8 mouse cellular contexts compared by ENCODE assay signal in the genomic region with DNA sequence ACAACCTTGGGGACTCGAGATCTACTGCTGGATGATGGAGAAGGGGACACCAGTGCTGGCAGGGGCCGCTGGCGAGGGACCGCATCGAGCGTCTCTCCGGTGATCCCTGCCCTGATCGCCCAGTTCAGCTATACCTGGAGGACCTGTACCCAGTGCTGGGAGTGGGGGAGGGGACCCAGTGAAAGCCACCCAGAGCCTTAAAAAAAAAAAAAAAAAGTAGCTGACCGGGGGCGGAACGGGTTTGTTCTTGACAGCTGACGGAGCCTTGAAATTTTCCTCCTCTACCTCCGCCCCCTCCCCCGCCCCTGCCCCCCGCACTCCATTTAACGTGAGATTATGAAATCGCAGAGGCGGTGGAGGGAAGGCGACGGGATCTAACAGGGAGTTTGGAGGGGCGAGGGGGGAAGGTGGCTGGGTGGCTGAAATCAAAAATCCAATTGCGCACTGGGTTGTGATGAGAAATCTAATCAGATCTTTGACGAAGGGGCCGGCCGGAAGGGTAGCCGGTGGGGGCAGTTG.
DNase-seq lines count a peak whose midpoint lies in the region; ATAC-seq and TF ChIP-seq lines count a peak whose summit lies in the region.

No protein-coding gene starts in this region.

- no peak overlapping the region for H3K27ac ChIP-seq in heart, embryonic 14.5 days (replicated peaks in 1 of 2; ENCODE audit: control insufficient read depth in 1 of 2, insufficient read depth in 1 of 2, low read depth in 2 of 2, low read length in 2 of 2)
- H3K27ac ChIP-seq in embryonic fibroblast, embryonic 13.5 days (ENCODE audit: insufficient read depth, low read length), result peak overlapping the region; percentile 72
- H3K27ac ChIP-seq in intestine, embryonic 15.5 days, result no peak overlapping the region
- H3K27ac ChIP-seq in limb, embryonic 14.5 days (replicated peaks; ENCODE audit: low read depth, low read length), result peak overlapping the region; percentile 71; the same call in 1 of the 2 replicates

- H3K27me3 ChIP-seq in heart, embryonic 14.5 days (ENCODE audit: control insufficient read depth, insufficient read depth, low read length), result peaks cover 13% of the 10 kb centered on the region
- H3K27me3 ChIP-seq in intestine, embryonic 15.5 days (replicated peaks), result no peaks in the 10 kb centered on the region
- 0 out of 2 replicates have a peak, but pooled peaks cover 5% of the 10 kb centered on the region for H3K27me3 ChIP-seq in limb, embryonic 14.5 days (ENCODE audit: control insufficient read depth, insufficient read depth, low read length)

- no peak for TF ChIP-seq CTCF in embryonic fibroblast, embryonic 13.5 days (IDR thresholded peaks at IDR 0.05; ENCODE audit: borderline replicate concordance, insufficient read depth, low read length)

- WGBS in heart, embryonic 14.5 days, result under 1% methylated on average over 26 of the region's 26 CpGs
- WGBS in intestine, embryonic 15.5 days, result under 1% methylated on average over 26 of the region's 26 CpGs
- WGBS in limb, embryonic 14.5 days, result under 1% methylated on average over 26 of the region's 26 CpGs

- no peak for ATAC-seq in heart, embryonic 14.5 days (ENCODE audit: insufficient number of reproducible peaks, insufficient read depth, low FRiP score, low read depth)
- peak; percentile 77 for ATAC-seq in intestine, embryonic 15.5 days
- peak; percentile 39 for ATAC-seq in limb, embryonic 14.5 days (ENCODE audit: low FRiP score, low read depth)
- no peak; the same call in 1 of the 2 replicates for ATAC-seq in granulocyte monocyte progenitor cell, adult 5-6 weeks (replicated peaks; ENCODE audit: poor library complexity, severe bottlenecking)

- peak overlapping the region; percentile 40 to 61 for H3K4me3 ChIP-seq in heart, embryonic 14.5 days (ENCODE audit: control insufficient read depth in 1 of 2, insufficient read depth in 1 of 2, low read depth in 1 of 2, low read length in 2 of 2)
- peak overlapping the region; percentile 71 for H3K4me3 ChIP-seq in embryonic fibroblast, embryonic 13.5 days (ENCODE audit: insufficient read depth, low read length)
- peak overlapping the region; percentile 47 for H3K4me3 ChIP-seq in intestine, embryonic 15.5 days (replicated peaks)
- peak overlapping the region; percentile 49 for H3K4me3 ChIP-seq in limb, embryonic 14.5 days (replicated peaks; ENCODE audit: low read length)

- no peaks in the 10 kb centered on the region for H3K9me3 ChIP-seq in heart, embryonic 14.5 days (ENCODE audit: control insufficient read depth, low read length)
- no peaks in the 10 kb centered on the region for H3K9me3 ChIP-seq in intestine, embryonic 15.5 days
- H3K9me3 ChIP-seq in limb, embryonic 14.5 days (ENCODE audit: control insufficient read depth, low read length), result no peaks in the 10 kb centered on the region

- TF ChIP-seq POLR2A in embryonic fibroblast, embryonic 13.5 days (IDR thresholded peaks at IDR 0.05; ENCODE audit: low read depth, low read length), result peak; percentile 29; the same call in 1 of the 2 replicates
- no peak for TF ChIP-seq POLR2A in limb, embryonic 14.5 days (IDR thresholded peaks at IDR 0.05; ENCODE audit: borderline replicate concordance, extremely low read depth, insufficient read depth, insufficient read length)

- peak overlapping the region; percentile 96 for H3K4me2 ChIP-seq in heart, embryonic 14.5 days (ENCODE audit: low read length)
- H3K4me2 ChIP-seq in intestine, embryonic 15.5 days (replicated peaks), result peak overlapping the region; percentile 88
- peak overlapping the region; percentile 86 for H3K4me2 ChIP-seq in limb, embryonic 14.5 days (replicated peaks; ENCODE audit: low read depth, low read length, severe bottlenecking)

- H3K9ac ChIP-seq in heart, embryonic 14.5 days (ENCODE audit: low read length), result peak overlapping the region; percentile 49
- peak overlapping the region; percentile 20 for H3K9ac ChIP-seq in intestine, embryonic 15.5 days
- H3K9ac ChIP-seq in limb, embryonic 14.5 days (ENCODE audit: low read depth, low read length, severe bottlenecking), result peak overlapping the region; percentile 57

- H3K36me3 ChIP-seq in heart, embryonic 14.5 days (ENCODE audit: control insufficient read depth, insufficient read depth, low read length), result no peaks in the 10 kb centered on the region
- H3K36me3 ChIP-seq in intestine, embryonic 15.5 days, result no peaks in the 10 kb centered on the region
- no peaks in the 10 kb centered on the region for H3K36me3 ChIP-seq in limb, embryonic 14.5 days (ENCODE audit: control insufficient read depth, insufficient read depth, low read length)

- DNase-seq in heart, adult 8-10 months (ENCODE audit: low spot score), result no peak
- peak; percentile 12 for DNase-seq in adrenal gland, postnatal 25 days
- DNase-seq in limb, embryonic 14.5 days (ENCODE audit: low spot score), result peak; percentile 16
- DNase-seq in right cerebral cortex, adult 18-20 months, result peak; percentile 55

- peaks cover 2 to 3% of the 10 kb centered on the region in 2 experiments; a peak in 1 of 4 replicates for H3K4me1 ChIP-seq in heart, embryonic 14.5 days (ENCODE audit: control insufficient read depth in 2 of 2, insufficient read depth in 2 of 2, low read length in 2 of 2)
- H3K4me1 ChIP-seq in embryonic fibroblast, embryonic 13.5 days (ENCODE audit: control insufficient read depth, insufficient read depth, low read length), result no peaks in the 10 kb centered on the region
- H3K4me1 ChIP-seq in intestine, embryonic 15.5 days (replicated peaks), result no peaks in the 10 kb centered on the region
- H3K4me1 ChIP-seq in limb, embryonic 14.5 days (ENCODE audit: control insufficient read depth, insufficient read depth, low read length), result no peaks in the 10 kb centered on the region

Comparison
In these comparisons a context has a peak if more than half of its experiments do, and no peak if none do; other contexts are left out.
1. ATAC-seq: peak in intestine, embryonic 15.5 days (single experiment) and limb, embryonic 14.5 days (single experiment); none in heart, embryonic 14.5 days (single experiment) and granulocyte monocyte progenitor cell, adult 5-6 weeks (single experiment).
2. H3K27ac ChIP-seq: peak in embryonic fibroblast, embryonic 13.5 days (single experiment) and limb, embryonic 14.5 days (single experiment); none in heart, embryonic 14.5 days (0 of 2) and intestine, embryonic 15.5 days (single experiment).
3. Peak in every context shown above with its lines, with median percentiles within 50 percentile points of each other: H3K4me2 ChIP-seq, H3K4me3 ChIP-seq and H3K9ac ChIP-seq.